In the genomic region with DNA sequence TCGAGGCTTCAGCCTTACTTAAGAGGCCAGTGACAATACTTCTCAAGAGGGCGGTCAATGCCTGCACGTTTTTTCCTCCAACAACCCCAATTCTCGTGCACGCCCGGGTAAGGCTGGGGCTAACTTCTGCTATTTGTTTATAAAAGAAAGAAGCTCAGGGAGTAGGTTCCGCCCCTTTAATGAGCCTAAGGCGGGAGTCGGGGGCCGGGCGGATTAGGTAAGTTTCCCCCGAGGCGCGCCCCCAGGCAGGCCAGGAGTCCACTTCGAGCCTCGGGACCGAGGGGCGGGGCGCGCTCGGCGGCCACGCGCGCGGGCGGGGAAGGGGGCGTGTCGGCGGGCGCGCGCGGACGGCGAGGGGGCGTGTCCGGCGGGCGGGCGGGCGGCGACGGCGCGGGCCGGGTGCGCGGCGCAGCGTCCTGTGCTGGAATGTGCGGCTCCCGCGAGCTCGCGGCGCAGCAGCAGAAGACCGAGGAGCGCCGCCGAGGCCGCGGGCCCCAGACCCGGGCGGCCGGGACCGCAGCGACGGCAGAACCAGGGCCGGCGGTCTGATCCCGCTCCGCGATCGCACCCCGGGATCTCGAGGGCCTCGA, we compare ENCODE assay signal across 8 mouse cellular contexts. TPM values are rescaled to one million over a fixed set of nuclear protein-coding genes. Genes with fewer than 3 reads are reported as not detected.
DNase-seq lines count a peak whose midpoint lies in the region; ATAC-seq and TF ChIP-seq lines count a peak whose summit lies in the region.

A gene (plus strand): TSS at position 411 of the 590 bp plus-strand sequence.

- TF ChIP-seq EP300 in heart, adult 2 months (IDR thresholded peaks at IDR 0.05; ENCODE audit: insufficient read depth, low read depth, low read length), result no peak

- peak within 1 kb of the TSS; percentile 59 for H3K4me2 ChIP-seq in embryonic facial prominence, embryonic 12.5 days (replicated peaks)
- H3K4me2 ChIP-seq in liver, embryonic 12.5 days, result peak within 1 kb of the TSS; percentile 98
- peak within 1 kb of the TSS; percentile 72 for H3K4me2 ChIP-seq in stomach, embryonic 16.5 days (ENCODE audit: low read depth, low read length)

- peak within 1 kb of the TSS; percentile 97 for H3K9ac ChIP-seq in embryonic facial prominence, embryonic 12.5 days
- peak within 1 kb of the TSS; percentile 79 for H3K9ac ChIP-seq in heart, adult 2 months (ENCODE audit: low read depth, low read length)
- peak within 1 kb of the TSS; percentile 96 for H3K9ac ChIP-seq in liver, embryonic 12.5 days
- H3K9ac ChIP-seq in stomach, embryonic 16.5 days (ENCODE audit: low read length), result peak within 1 kb of the TSS; percentile 95

- peaks cover 22% of the 10 kb centered on the region for H3K36me3 ChIP-seq in embryonic facial prominence, embryonic 12.5 days
- H3K36me3 ChIP-seq in heart, adult 2 months (ENCODE audit: control insufficient read depth, insufficient read depth, low read length), result no peaks in the 10 kb centered on the region
- peaks cover 23% of the 10 kb centered on the region for H3K36me3 ChIP-seq in liver, embryonic 12.5 days
- peaks cover 13% of the 10 kb centered on the region for H3K36me3 ChIP-seq in stomach, embryonic 16.5 days (ENCODE audit: control insufficient read depth, insufficient read depth, low read length)

- peaks cover 21% of the 10 kb centered on the region for H3K4me1 ChIP-seq in embryonic facial prominence, embryonic 12.5 days
- H3K4me1 ChIP-seq in heart, adult 2 months (ENCODE audit: control insufficient read depth, insufficient read depth, low read length), result peaks cover 1% of the 10 kb centered on the region
- H3K4me1 ChIP-seq in liver, embryonic 12.5 days, result peaks cover 33% of the 10 kb centered on the region
- H3K4me1 ChIP-seq in stomach, embryonic 16.5 days (ENCODE audit: control insufficient read depth, insufficient read depth, low read length), result peaks cover 7% of the 10 kb centered on the region; the same call in 1 of the 2 replicates

- no peak for TF ChIP-seq CTCF in heart, adult 2 months (IDR thresholded peaks at IDR 0.05)

- no peaks in the 10 kb centered on the region for H3K27me3 ChIP-seq in embryonic facial prominence, embryonic 12.5 days
- H3K27me3 ChIP-seq in heart, adult 2 months (ENCODE audit: control insufficient read depth, insufficient read depth, low read length), result no peaks in the 10 kb centered on the region; the same call in 1 of the 2 replicates
- no peaks in the 10 kb centered on the region for H3K27me3 ChIP-seq in liver, embryonic 12.5 days (replicated peaks)
- no peaks in the 10 kb centered on the region for H3K27me3 ChIP-seq in stomach, embryonic 16.5 days (ENCODE audit: control insufficient read depth, insufficient read depth, low read length)

- peaks cover 6% of the 10 kb centered on the region for H3K79me2 ChIP-seq in heart, adult 2 months (replicated peaks; ENCODE audit: control insufficient read depth, insufficient read depth, low read length)

- peak within 1 kb of the TSS; percentile 98 for H3K27ac ChIP-seq in embryonic facial prominence, embryonic 12.5 days
- H3K27ac ChIP-seq in heart, adult 2 months, result peak within 1 kb of the TSS; percentile 83
- peak within 1 kb of the TSS; percentile 91 for H3K27ac ChIP-seq in liver, embryonic 12.5 days
- H3K27ac ChIP-seq in stomach, embryonic 16.5 days (ENCODE audit: low read length), result peak within 1 kb of the TSS; percentile 96

- ATAC-seq in embryonic facial prominence, embryonic 12.5 days (ENCODE audit: insufficient number of reproducible peaks, insufficient read depth, low FRiP score, low TSS enrichment), result peak; percentile 86
- ATAC-seq in liver, embryonic 12.5 days, result peak; percentile 82
- peak; percentile 87 for ATAC-seq in monocyte, adult 5-6 weeks (replicated peaks; ENCODE audit: insufficient number of reproducible peaks, low FRiP score, low TSS enrichment, poor library complexity, severe bottlenecking)
- peak; percentile 90 for ATAC-seq in stomach, embryonic 16.5 days (ENCODE audit: insufficient read depth, low FRiP score)

- no peaks in the 10 kb centered on the region for H3K9me3 ChIP-seq in embryonic facial prominence, embryonic 12.5 days
- H3K9me3 ChIP-seq in liver, embryonic 12.5 days (replicated peaks), result no peaks in the 10 kb centered on the region
- no peaks in the 10 kb centered on the region for H3K9me3 ChIP-seq in stomach, embryonic 16.5 days (replicated peaks; ENCODE audit: control insufficient read depth, low read length)

- intact Hi-C loops in heart, adult 2 months (cut with DNase I), result loop anchor here (2.0 kb wide), 1 partner anchor 48 kb away; no protein-coding TSS in a partner anchor

- H3K4me3 ChIP-seq in embryonic facial prominence, embryonic 12.5 days, result peak within 1 kb of the TSS; percentile 94
- H3K4me3 ChIP-seq in heart, adult 2 months, result peak within 1 kb of the TSS; percentile 91
- peak within 1 kb of the TSS; percentile 97 for H3K4me3 ChIP-seq in liver, embryonic 12.5 days
- H3K4me3 ChIP-seq in stomach, embryonic 16.5 days (replicated peaks; ENCODE audit: low read length), result peak within 1 kb of the TSS; percentile 84

- WGBS in embryonic facial prominence, embryonic 12.5 days, result 1% methylated on average over 54 of the region's 78 CpGs
- 3% methylated on average over 77 of the region's 78 CpGs for WGBS in heart, adult 2 months
- WGBS in liver, embryonic 12.5 days (ENCODE audit: insufficient replicate concordance), result under 1% methylated on average over 41 of the region's 78 CpGs
- WGBS in stomach, embryonic 16.5 days, result under 1% methylated on average over 54 of the region's 78 CpGs

- no peak; the same call in 1 of the 2 replicates for TF ChIP-seq POLR2A in heart, adult 2 months (IDR thresholded peaks at IDR 0.05; ENCODE audit: insufficient read depth, low read depth, low read length)

- peak; percentile 85 for DNase-seq in CD4-positive, CD25-positive, alpha-beta regulatory T cell, adult 2 months (ENCODE audit: low read depth, low spot score)
- peak; percentile 85 to 90 for DNase-seq in adrenal gland, postnatal 36 days
- peak; percentile 86 to 90 for DNase-seq in heart, adult 2 months
- peak; percentile 84 for DNase-seq in kidney, adult 18-20 months

RNA-seq across cellular contexts. Expression of the gene that starts here (rescaled TPM):
- total RNA-seq in adrenal gland, postnatal 36 days (2021), result 10 to 100 TPM; 24.8 to 26.8 TPM
- polyA plus RNA-seq in embryonic facial prominence, embryonic 12.5 days (2016; fragmentation: Nextera tagmentation; extraction: Ambion mirVana), result 56.5 and 59.7 TPM in 2 replicates
- 10 to 100 TPM; 12.8 to 13.2 TPM for total RNA-seq in heart, adult 2 months (2021)
- 3.7 and 6.8 TPM in 2 replicates for polyA plus RNA-seq in heart, adult 2 months (2012; rRNA removed)
- polyA plus RNA-seq in liver, embryonic 12.5 days (2016; fragmentation: Nextera tagmentation; extraction: Ambion mirVana), result 12.3 and 12.9 TPM in 2 replicates
- 39.7 to 45.8 TPM (median 40.3 TPM) in 3 replicates for total RNA-seq in monocyte, adult 5-6 weeks (2017)
- polyA plus RNA-seq in stomach, embryonic 16.5 days (2015; fragmentation: Nextera tagmentation; extraction: Ambion mirVana), result 21.3 and 22.5 TPM in 2 replicates

Comparison
In these comparisons a context has a peak if more than half of its experiments do, and no peak if none do; other contexts are left out.
1. Peak in every context shown above with its lines: DNase-seq, ATAC-seq, H3K4me3 ChIP-seq and H3K27ac ChIP-seq.